Mouse (Mus musculus): ENCODE results near the gene Lbx2.

The Lbx2 gene

DNA sequence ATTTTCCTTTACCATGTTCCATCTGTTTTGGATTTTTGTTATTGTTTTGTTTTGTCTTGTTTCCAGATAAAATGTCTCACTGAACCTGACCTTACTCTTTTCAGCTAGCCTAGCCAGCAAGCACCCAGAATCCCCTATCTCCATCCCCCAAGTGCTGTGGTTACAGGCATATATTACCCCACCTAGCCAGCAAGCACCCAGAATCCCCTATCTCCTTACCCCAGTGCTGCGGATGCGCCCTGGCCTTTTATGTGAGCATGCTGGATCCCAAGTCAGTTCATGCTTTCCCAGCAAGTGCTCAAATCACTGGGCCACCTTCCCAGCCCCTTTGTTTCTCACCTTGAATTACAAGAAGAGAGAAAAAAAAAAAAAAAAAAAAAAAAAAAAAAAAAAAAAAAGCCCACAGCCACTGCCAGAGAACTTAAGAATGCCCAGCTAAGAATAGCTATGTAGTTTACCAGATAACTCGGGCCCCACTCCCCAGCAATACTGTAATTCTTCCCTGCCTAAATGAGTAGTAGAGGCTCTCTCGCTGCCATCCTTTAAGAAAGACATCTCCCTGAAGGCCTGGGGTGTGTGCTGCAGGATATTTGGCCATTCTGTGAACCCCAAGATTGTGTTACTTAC lies 25.5 kb downstream of the Lbx2 start:
- DNase-seq (ENCODE audit: low spot score) = no peak

DNA sequence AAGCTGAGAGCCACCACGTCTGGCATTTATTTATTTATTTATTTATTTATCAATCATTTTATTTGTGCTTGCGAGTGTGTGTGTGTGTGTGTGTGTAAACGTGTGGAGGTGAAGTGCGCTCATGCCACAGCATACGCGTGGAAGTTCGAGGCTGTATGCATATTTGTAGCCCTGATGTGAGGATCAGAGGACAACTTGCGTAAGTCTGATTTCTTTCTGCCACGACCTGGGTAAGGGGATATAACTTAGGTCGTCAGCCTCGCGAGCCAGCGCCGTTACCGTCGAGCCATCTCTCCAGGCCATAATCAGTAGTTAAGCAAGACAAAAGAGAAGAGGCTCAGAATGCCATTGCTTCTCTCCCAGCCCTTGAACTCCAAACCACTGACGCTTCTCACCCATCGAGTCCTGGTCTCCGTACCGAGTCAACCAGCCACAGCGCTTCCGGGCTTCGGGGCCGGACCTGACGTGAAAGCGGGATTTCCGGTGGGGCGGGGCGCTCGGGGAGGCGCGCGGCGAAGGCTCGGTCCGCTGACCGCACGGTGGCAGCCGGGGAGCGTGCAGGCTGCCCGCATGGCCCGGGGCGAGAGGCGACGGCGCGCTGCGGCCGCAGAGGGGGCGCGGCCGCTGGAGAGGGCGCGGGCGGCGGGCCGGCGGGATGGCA lies 29.0 kb downstream of the Lbx2 start, which contains the start of gene Mogs:
Gene Mogs (plus strand): TSS at position 486 of the 661 bp plus-strand sequence.
- peak; percentile 96 for DNase-seq (ENCODE audit: low spot score)

DNA sequence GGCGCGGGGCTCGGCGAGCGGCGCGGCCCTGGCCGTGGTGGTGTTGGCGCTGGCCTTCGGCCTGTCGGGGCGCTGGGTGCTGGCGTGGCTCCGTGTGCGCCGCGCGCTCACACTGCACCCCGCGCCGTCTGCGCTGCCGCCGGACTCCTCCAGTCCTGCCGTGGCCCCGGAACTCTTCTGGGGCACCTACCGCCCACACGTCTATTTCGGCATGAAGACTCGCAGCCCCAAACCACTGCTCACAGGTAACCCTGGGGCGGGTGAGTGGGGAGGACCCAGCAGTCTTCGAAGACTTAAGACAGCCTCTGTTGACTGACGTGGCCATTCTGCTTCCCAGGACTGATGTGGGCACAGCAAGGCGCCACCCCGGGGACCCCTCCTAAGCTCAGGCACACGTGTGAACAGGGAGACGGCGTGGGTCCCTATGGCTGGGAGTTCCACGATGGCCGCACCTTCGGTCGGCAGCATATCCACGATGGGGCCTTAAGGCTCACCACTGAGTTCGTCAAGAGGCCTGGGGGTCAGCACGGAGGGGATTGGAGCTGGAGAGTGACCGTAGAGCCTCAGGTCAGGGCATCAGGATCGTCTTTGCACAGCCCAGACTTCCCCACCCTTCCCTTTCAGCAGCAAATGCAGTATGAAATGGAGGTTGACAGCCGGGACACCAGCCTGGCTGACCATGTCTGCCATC lies 29.7 kb downstream of the Lbx2 start:
- DNase-seq (ENCODE audit: low spot score) = no peak

DNA sequence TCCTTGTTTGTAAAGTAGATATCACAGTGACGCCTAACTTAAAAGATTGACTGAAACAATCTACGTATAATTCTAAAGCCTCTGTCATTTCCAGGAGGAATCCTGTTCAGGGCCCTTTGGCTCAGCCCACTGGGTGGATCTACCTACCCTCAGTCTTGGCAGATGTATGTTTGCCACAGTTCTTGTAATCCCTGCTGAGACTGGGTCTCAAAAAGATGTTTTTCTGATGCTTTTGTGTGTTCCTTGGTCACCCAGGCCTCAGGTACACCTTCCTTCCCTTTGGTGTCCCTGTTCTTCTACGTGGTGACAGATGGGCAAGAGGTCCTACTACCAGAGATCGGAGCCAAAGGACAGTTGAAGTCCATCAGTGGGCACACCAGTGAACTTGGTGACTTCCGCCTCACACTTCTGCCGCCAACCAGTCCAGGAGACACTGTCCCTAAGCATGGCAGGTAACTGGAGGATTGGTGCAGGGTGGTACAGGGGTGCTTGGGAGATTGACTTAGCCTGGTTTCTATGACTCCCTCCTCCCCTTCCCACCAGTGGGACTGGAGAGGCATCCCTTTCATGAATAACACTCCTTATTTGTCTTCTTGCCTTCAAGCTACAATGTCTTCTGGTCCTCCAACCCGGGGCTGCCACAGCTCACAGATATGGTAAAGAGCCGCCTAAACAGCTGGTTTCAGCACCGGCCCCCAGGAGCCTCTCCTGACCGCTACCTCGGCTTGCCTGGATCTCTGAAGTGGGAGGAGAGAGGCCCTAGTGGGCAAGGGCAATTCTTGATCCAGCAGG lies 30.4 kb downstream of the Lbx2 start:
- no peak for DNase-seq (ENCODE audit: low spot score)

DNA sequence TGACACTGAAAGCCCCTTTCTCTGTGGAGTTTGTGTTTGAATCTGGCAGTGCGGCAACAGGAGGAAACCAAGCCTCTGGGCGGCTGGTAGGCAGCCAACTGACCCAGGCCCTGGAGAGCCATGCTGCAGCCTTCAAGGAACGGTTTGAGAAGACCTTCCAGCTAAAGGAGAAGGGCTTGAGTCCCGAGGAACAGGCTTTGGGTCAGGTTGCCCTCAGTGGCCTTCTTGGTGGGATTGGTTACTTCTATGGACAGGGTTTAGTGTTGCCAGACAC lies 30.9 kb downstream of the Lbx2 start:
- DNase-seq (ENCODE audit: low spot score) = no peak

DNA sequence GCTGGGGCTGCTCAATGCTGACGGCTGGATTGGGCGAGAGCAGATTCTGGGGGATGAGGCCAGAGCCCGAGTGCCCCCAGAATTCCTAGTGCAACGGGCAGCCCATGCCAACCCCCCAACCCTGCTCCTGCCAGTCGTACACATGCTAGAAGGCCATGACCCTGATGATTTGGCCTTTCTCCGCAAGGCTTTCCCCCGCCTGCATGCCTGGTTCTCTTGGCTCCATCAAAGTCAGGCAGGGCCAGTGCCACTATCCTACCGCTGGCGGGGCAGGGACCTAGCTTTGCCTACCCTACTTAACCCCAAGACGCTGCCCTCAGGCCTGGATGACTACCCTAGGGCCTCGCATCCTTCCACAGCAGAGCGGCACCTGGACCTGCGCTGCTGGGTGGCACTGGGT lies 31.4 kb downstream of the Lbx2 start:
- no peak for DNase-seq (ENCODE audit: low spot score)

DNA sequence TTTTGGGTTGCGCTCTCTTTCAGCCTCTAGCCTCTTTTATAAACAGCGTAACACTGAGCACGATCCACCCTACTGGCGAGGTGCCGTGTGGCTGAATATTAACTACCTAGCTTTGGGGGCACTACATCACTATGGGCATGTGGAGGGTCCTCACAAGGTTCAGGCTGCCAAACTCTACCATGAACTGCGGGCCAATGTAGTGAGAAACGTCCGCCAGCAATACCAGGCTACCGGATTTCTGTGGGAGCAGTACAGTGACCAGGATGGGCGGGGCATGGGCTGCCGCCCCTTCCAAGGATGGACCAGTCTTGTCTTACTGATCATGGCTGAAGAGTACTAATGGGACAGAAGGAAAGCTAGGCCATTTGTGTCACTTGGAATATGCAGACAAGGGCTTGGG lies 32.2 kb downstream of the Lbx2 start:
- no peak for DNase-seq (ENCODE audit: low spot score)

DNA sequence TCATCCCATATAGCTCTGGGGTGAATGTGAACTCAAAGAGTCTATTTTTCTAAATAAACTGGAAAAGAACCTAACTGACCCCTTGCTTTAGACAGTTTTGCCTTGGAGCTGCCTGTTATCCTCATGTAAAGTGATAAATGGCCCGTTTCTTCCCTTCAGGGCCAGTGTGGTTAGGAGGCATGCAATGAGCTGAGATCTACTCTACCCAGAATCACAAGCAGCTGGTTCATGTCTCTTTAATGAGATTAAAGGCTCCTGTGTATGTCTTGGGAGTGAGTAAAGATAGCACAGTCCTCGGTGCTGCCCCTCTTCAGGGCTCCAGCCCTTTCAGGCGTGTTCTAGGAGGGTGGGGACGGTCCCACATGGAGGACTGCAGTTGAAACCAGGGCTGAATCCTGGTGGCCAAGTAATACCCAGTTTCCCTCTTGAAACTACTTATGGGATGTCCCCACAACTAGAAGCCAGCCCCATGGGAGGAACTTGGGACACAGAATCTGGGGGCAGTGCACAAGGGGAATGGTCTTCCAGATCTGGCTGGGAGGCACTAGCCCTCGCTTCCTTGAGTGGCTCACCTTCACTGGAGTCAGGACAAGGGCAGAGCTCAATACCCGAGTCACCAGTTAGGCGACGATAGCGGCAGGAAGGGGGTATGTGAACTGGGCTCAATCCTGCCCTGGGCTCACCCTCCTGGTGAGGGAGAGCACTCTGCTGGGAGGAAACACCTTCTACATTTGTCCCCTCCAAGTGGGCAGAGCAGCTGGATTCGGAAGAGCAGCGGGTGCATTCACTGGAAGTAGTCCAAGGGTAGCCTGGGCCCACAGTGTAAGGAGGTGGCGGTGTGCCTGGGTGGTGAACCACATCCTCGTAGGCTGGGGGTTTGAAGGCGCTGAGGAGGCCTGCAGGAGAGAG lies 32.9 kb downstream of the Lbx2 start:
- DNase-seq (ENCODE audit: low spot score) = no peak

DNA sequence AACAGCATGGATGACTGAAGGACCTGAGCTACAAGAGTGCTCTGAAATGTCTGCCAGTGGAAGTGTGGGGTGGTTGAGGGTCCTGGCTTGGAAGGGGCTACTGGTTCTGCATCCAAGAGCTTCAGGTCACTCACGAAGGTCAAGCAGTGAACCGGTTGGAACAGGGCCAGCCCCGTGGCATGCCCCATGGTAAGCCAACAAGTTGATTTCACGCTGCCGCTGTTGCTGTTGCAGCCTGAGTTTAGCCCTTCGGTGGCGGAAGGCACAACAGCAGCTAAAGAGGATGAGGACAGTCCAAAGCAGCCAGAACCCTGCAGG lies 33.5 kb downstream of the Lbx2 start:
- DNase-seq (ENCODE audit: low spot score) = no peak

DNA sequence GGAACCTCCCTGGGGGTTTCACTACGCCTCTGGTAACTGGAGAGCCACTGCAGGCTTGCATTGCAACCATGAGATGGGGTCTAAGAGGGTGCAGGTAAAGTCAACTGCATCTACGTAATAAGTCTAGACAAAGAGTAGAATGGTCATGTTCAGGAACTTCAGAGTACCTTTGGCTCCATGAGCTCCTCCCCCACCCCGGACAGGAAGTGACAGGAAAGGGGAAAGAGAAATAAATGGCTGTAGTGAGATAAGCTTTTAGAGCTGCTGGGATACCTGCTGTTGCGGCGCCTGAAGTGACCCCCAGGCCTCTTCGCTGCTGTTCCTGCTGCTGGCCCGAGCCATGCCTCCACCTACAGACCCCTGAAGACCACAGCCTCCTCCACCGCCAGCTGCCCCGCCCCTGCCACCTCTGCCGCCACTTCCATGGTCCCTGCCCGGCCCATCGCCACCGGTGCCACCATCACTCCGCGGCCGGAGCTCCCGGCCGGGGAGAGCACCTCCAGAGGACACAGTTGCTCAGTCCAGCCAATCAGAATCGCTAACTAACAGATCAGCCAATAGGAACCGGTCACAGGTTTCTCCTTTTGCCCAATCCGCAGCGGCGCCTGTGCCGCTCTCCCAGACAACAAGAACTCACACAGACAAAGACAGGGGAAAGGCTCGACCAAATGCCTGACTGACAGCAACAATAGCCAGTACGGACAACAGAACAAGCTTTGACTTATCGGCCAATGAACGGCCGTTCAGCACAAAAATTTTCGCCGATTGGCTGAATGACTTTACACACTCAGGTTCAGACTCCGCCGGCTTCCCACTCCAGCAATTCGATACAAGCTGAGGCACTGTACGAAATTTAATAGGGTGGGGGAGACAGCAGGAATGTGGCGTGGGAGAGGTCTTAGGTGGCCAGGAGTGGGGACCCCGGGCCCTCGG lies 35.0 kb downstream of the Lbx2 start, which contains the start of gene Wbp1:
Gene Wbp1 (minus strand): TSS at position 630 of the 933 bp plus-strand sequence.
- DNase-seq (ENCODE audit: low spot score) = peak; percentile 99

DNA sequence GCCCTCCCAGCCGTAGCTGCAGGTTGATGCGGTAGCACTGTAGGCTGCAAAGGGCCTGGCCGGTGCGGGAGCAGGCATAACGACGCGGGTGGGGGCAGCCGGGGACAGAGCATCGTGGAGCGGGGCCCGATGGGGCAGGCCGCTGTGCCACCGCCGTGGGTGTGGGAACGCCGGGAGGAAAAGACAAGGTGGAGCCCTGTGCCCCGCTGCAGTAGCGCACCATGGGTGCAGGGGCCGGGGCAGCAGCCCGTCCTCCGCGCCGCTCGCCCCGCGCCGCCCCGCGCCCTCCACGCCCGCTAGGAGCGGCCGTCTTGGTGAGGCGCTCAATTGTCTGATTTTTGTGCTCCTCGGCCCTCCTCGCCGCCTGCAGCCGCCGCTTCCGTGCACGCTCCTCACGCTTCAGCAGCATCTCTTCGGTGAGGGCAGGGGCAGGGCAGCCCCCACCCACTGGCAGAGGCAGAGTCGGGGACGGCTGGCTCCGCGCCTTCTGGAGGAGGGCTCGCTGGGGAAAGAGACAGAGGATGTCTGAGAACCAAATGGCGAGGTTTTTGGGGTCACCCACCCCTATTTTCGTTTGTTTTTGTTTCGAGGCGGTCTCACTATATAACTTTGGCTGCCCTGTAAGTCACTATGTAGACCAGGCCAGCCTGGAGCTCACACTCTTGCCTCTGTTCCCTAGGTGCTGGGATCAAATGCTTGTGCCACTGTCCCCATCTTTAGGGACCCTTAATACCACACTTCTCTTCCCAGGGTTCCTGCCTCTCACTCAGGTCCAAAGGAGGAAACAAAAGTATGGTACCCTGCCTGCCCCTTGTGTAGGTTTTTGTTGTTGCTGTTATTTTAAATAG lies 35.9 kb downstream of the Lbx2 start:
- DNase-seq (ENCODE audit: low spot score) = no peak

DNA sequence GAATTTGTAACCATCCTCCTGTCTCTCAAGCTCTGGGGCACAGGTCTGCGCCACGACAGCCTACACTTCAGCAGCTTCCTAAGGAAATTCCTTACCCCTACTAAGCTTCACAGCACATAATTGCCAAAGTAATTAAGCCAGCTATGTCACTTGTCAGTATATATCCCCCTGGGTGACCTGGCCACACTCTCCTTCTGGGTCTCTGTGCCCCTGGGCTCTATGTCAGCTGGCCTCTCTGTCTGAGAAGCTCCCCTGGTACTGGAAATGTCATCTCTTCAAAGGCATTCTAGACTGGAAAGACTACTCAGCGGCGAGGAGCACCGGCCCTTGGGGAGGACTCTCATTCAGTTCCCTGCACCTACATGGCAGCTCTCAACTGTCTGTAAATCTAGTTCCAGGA lies 36.8 kb downstream of the Lbx2 start:
- no peak for DNase-seq (ENCODE audit: low spot score)

DNA sequence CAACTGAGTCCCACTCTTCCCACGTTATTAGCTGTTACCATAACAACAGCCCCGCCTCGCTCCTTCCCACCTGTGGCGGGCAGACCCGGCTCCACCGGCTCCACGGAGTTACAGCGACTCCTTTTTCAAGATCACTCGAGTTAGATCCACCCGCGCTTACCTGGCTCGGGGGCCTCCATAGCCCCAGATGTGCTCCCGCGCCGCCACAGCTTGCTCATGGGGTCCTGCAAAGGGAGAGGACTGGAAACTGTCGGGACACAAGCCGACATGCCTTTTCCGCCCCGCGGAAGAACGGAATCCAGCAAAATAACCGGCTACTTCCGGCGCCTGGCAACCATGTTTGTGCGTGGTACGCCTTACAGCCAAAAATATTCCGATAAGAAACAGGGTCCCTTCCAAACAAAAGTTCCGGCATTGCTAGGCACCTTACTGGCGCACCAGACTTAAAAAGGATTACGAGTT lies 38.7 kb downstream of the Lbx2 start:
- peak; percentile 95 for DNase-seq (ENCODE audit: low spot score)

DNA sequence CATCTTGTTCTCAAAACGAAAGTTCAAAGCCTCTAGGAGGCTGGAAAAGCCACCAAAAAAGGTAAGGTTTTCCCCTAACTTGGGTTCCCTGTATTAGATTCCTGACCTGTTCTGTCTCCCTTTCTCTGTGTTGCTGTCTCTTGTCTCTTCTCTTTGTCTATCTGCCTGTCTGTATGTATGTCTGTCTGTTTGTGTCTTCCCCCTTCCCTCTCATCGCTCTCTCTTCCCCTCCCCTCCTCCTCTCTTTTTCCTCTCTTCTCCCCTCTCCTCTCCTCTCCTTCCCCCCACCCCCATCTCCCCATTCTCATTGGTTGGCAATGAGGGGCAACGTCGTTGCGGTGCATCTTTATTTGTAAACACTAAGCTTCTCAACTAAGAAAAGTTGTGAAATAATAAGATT lies 39.2 kb downstream of the Lbx2 start, which contains the start of gene Ino80b:
Gene Ino80b (minus strand): TSS at position 101 of the 400 bp plus-strand sequence.
- DNase-seq (ENCODE audit: low spot score) = no peak

DNA sequence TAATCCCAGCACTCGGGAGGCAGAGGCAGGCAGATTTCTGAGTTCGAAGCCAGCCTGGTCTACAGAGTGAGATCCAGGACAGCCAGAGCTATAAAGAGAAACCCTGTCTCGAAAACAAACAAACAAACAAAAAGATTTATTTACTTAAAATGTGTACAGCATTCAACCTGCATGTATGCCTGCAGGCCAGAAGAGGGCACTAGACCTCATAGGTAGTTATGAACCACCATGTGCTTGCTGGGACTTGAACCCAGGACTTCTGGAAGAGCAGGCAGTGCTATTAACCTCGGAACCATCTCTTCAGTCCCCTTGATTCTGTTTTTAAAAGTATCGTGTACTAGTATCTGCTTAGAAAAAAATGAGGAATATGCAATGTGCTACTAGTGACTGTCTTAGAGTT lies 41.3 kb downstream of the Lbx2 start:
- no peak for DNase-seq (ENCODE audit: low spot score)

DNA sequence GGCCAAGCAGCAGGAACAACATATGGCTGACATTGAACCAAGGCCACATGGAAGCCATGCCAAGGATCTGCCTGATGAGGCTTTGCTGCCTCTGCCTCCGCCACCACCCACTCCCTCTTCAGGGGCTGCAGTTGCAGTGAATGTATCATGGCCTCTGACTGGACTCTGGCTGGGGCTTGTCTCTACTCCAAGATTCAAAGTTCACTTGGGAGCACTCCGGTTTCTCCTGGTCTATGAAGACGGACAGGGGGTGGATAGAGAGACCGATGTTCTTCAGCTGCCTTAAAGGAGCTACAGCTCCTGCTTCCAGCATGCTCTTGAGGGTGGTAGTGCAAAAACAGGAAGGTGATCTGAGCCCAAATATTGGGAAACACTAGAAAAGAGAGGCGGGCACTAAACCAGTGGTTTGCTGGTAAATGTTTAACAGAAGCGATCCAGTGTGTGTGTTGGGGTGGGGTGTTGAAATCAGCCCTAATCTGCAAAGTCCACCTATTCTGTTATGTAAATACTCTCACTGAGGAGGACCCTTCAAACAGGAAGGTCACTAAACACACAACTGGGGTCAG lies 45.4 kb downstream of the Lbx2 start:
- DNase-seq (ENCODE audit: low spot score) = peak; percentile 79

DNA sequence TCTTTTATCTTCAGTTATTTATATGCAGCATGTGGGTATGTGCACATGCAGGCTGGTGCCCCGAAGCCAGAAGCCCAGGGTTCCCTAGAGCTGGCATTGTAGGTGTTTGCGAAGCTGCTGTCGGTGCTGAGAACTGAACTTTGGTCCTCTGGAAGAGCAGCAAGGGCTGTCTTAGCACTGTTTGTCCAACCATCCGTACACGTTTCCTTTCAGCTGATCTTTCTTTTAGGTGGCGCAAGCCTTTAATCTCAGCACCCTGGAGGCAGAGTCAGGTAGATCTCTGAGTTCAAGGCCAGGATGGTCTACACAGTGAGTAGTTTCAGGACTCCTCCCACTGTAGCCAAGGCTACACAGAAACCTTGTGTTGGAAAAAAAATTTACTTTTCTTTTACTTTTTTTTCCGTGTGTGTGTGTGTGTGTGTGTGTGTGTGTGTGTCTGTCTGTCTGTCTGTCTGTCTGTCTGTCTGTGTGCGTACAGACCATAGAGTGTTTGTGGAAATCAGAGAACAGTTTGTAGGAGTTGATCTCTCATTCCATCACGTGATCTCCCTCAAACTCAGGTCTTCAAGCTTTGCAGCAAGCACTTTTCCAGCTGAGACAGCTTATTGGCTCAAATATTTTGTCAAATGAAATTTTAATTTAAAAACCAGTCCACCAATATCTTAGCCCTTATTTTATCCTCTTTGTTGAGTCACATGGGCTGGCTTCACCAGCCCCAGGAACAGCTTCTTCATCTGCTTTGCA lies 46.2 kb downstream of the Lbx2 start:
- DNase-seq (ENCODE audit: low spot score) = no peak

DNA sequence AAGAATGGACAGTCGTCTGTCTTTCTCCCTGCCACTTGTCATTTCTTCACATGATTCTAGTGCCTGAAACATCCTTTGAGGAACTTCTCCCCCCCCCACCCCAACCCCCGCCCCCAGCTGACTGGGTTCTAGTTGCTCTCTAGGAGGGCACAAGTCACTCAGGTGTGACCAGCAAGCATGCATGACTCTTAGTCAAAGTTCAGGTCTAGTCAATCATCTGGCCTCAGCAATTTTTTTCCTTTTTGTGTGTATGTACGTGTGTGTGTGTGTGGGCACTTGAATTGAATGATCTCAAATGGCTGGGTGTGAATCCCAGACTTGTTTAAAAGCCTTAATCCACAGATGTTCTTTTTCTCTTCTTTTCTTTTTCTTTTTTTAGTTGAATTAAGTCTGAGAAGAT lies 48.1 kb downstream of the Lbx2 start:
- no peak for DNase-seq (ENCODE audit: low spot score)
